Mouse (Mus musculus) liver, embryonic 14.5 days (tissue): ENCODE measurements at regions not wholly inside any gene's neighbourhood (a gene's known extent, or its start where the extent isn't known, plus 50 kb on each side); places are given as distances from the start of the nearest gene placed in this dataset.

Experiments
- ATAC-seq: fragments of 200-750 bp; cut with Nextera tagmentation; 2 replicates; pipeline ENCODE4 v1.8.0; 2017; ENCODE audit warnings: moderate number of reproducible peaks, mild to moderate bottlenecking, moderate library complexity; ENCODE audit not compliant: insufficient read depth
- DNase-seq, 3 experiments: peaks; one replicate each; pipeline ENCODE4 v3.0.0-alpha.2; 2012 to 2013; ENCODE audit warnings: low read depth in 3 of 3, low spot score in 3 of 3
- H3K27ac ChIP-seq: fragments of 300-500 bp; sonication (generic); 2 replicates; pipeline ENCODE4 v1.5.1; 2014; ENCODE audit warnings: moderate library complexity, mild to moderate bottlenecking, control low read depth, inconsistent platforms
- H3K27me3 ChIP-seq: fragments of 300-500 bp; sonication (generic); 2 replicates; pipeline ENCODE4 v1.6.1; 2014; ENCODE audit warnings: mild to moderate bottlenecking, low read length, moderate library complexity; ENCODE audit not compliant: control insufficient read depth, insufficient read depth
- H3K36me3 ChIP-seq: fragments of 300-500 bp; sonication (generic); replicated peaks from 2 replicates; pipeline ENCODE4 v1.6.1; 2014; ENCODE audit warnings: low read depth; ENCODE audit not compliant: control insufficient read depth, insufficient read depth
- H3K4me1 ChIP-seq, 2 experiments: fragments of 200-500 bp in 1 of 2; fragments of 300-500 bp in 1 of 2; sonication (generic) in 1 of 2; replicated peaks; 2 replicates each; pipeline ENCODE4 v1.6.1; 2012 to 2014; ENCODE audit warnings: antibody characterized with exemption in 1 of 2, inconsistent platforms in 1 of 2, low read length in 1 of 2; ENCODE audit not compliant: control insufficient read depth in 2 of 2, insufficient read depth in 2 of 2
- H3K4me2 ChIP-seq: fragments of 300-500 bp; sonication (generic); 2 replicates; pipeline ENCODE4 v1.6.1; 2014; ENCODE audit warnings: low read depth, mild to moderate bottlenecking, control low read depth, moderate library complexity
- H3K4me3 ChIP-seq, 2 experiments: fragments of 200-500 bp in 1 of 2; fragments of 300-500 bp in 1 of 2; sonication (generic) in 1 of 2; 2 replicates each; pipeline ENCODE4 v1.5.1; 2012 to 2014; ENCODE audit warnings: low read depth in 2 of 2, low read length in 2 of 2, mild to moderate bottlenecking in 2 of 2, control low read depth in 1 of 2, inconsistent platforms in 1 of 2, moderate library complexity in 1 of 2; ENCODE audit not compliant: insufficient read depth in 1 of 2
- H3K9ac ChIP-seq: fragments of 300-500 bp; sonication (generic); replicated peaks from 2 replicates; pipeline ENCODE4 v1.6.1; 2014; ENCODE audit warnings: mild to moderate bottlenecking, control low read depth, moderate library complexity
- H3K9me3 ChIP-seq: fragments of 300-500 bp; sonication (generic); 2 replicates; pipeline ENCODE4 v1.6.1; 2016; ENCODE audit warnings: low read length, mixed read lengths; ENCODE audit not compliant: control insufficient read depth
- CTCF ChIP-seq: IDR thresholded peaks from 2 replicates; pipeline ENCODE4 v1.5.1; 2016; ENCODE audit warnings: antibody characterized with exemption, low read depth, control low read depth
- EP300 ChIP-seq: IDR thresholded peaks from 2 replicates; pipeline ENCODE4 v1.6.1; 2016; ENCODE audit warnings: antibody characterized with exemption, low read depth
- WGBS: fragments of 180-500 bp; shearing (Covaris S2); extraction: QIAGEN DNeasy Blood & Tissue Kit; methylation state at CpG from one replicate; pipeline ENCODE4 v1.1.7; 2014; ENCODE audit not compliant: insufficient replicate concordance; 5-methylcytosine and 5-hydroxymethylcytosine counted together

- 67% methylated on average over 4 of the region's 4 CpGs for WGBS
- ATAC-seq = no peak
- Histone ChIP-seq H3K27ac (no peak overlapping the region), H3K36me3 (no peaks in the 10 kb centered on the region), H3K9ac (no peak overlapping the region), H3K27me3 (no peaks in the 10 kb centered on the region), H3K4me2 (no peak overlapping the region), H3K4me1 (no peaks in the 10 kb centered on the region), H3K4me3 (no peak overlapping the region), H3K9me3 (no peaks in the 10 kb centered on the region)
- TF ChIP-seq CTCF (no peak), EP300 (no peak)
- no peak for DNase-seq
Measured at GRCm38 (mm10) chr4:7670795-7671105, 568.1 kb downstream of the Car8 start.

GRCm38 (mm10) chr4:7669992-7670794, 568.6 kb downstream of the Car8 start:
- no peaks in the 10 kb centered on the region for H3K27me3 ChIP-seq
- H3K27ac ChIP-seq = no peak overlapping the region
- no peaks in the 10 kb centered on the region for H3K4me1 ChIP-seq
- H3K9me3 ChIP-seq = no peaks in the 10 kb centered on the region
- H3K36me3 ChIP-seq = no peaks in the 10 kb centered on the region
- no peak overlapping the region for H3K9ac ChIP-seq
- DNase-seq = no peak
- no peak for ATAC-seq
- no peak overlapping the region for H3K4me3 ChIP-seq
- no peak for TF ChIP-seq EP300
- TF ChIP-seq CTCF = no peak
- WGBS = 51% methylated on average over 4 of the region's 4 CpGs
- H3K4me2 ChIP-seq = no peak overlapping the region

DNA sequence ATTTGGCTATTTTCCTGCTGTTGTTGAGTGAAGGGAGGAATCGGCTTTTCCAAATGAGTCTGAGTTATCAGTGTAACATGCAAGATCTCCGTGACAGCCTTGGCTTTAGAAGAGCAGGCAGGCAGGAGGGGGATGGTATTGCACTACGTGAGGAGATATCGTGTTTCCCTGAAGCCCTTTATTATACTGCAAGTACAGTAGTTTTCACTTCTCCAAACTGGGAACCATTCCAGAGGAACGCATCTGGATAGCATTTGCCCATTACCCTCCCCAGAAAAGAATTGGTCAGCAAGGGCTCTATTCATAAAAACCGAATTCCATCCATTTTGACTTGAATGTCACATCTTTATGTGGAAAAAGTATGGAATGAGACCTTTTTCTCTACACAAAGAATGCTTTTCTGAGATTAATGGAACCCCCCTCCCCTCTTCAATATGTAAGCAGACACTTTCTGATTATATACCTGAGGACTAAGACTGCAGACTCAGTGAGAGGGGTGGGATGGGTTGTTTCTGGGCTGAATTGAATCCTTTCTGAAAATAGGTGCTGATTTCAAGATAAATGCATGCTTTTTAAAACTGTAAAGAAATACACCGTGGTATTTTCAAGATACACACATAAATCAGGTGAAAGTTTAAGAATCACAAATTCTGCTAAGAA, 571.8 kb downstream of the Car8 start:
- Histone ChIP-seq H3K27me3 (no peaks in the 10 kb centered on the region), H3K4me1 (no peaks in the 10 kb centered on the region), H3K36me3 (no peaks in the 10 kb centered on the region), H3K9ac (no peak overlapping the region), H3K4me3 (no peak overlapping the region), H3K27ac (no peak overlapping the region), H3K9me3 (no peaks in the 10 kb centered on the region), H3K4me2 (no peak overlapping the region)
- no peak for ATAC-seq
- WGBS = 60% methylated on average over 7 of the region's 7 CpGs
- TF ChIP-seq EP300 (no peak), CTCF (no peak)
- no peak for DNase-seq

DNA sequence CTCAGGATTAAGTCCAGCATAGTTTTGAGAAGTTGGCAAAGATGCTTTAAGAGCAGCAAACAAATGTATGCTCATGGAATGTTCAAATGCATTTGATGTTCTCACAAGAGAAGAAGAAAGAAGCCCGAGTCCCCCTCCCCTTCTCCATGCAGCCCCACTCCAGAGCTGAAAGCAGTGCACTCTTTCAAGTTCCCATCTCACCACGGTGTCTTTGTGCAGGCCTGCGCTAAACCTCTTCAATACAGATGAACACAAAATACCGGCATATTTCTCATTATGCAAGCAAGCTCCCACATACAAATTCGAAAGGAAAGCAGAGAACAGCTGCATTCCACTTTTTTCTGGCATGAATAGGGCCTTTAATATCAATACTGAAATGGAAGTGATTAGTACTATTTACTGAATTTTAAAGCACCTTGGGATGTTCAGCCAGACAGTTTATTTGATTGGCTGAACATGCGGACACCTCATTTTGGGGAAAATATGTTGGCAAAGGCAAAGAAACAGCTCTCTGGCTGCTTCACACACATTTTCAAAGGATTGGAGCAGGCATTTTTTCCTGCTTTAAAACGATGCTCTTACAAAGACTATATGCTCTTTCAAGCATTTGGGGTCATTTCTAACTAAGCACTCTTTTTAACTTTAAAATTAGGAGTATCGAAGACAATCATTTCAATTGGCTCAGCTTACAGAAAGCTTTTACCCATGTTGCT, 595.8 kb downstream of the Car8 start:
- ATAC-seq (no peak), DNase-seq (no peak)
- Histone ChIP-seq H3K9me3 (no peaks in the 10 kb centered on the region), H3K4me2 (no peak overlapping the region), H3K27me3 (no peaks in the 10 kb centered on the region), H3K36me3 (no peaks in the 10 kb centered on the region), H3K9ac (no peak overlapping the region), H3K27ac (no peak overlapping the region), H3K4me1 (no peaks in the 10 kb centered on the region), H3K4me3 (no peak overlapping the region)
- WGBS = 56% methylated on average over 8 of the region's 8 CpGs
- no peak for TF ChIP-seq EP300
- no peak for TF ChIP-seq CTCF

GRCm38 (mm10) chr4:7597671-7598390, 641.0 kb downstream of the Car8 start:
- H3K27ac ChIP-seq = no peak overlapping the region
- H3K4me2 ChIP-seq = no peak overlapping the region
- no peaks in the 10 kb centered on the region for H3K36me3 ChIP-seq
- ATAC-seq (no peak), DNase-seq (no peak)
- H3K9ac ChIP-seq = no peak overlapping the region
- no peaks in the 10 kb centered on the region for H3K27me3 ChIP-seq
- H3K9me3 ChIP-seq = no peaks in the 10 kb centered on the region
- H3K4me1 ChIP-seq = no peaks in the 10 kb centered on the region
- H3K4me3 ChIP-seq = no peak overlapping the region
- 53% methylated on average over 4 of the region's 4 CpGs for WGBS
- TF ChIP-seq EP300 = no peak
